Mouse (Mus musculus) embryonic facial prominence, embryonic 10.5 days (tissue): ENCODE data around the gene Cdkl5. TPM values are rescaled to one million over a fixed set of nuclear protein-coding genes. Genes with fewer than 3 reads are reported as not detected.

Source experiments
- DNase-seq: peaks from one replicate; pipeline ENCODE4 v3.0.0-alpha.2; 2017; ENCODE audit warnings: low spot score
- H3K27ac ChIP-seq: fragments of 300-500 bp; sonication (generic); replicated peaks from 2 replicates; pipeline ENCODE4 v1.5.1; 2016; ENCODE audit warnings: mild to moderate bottlenecking
- H3K27me3 ChIP-seq: fragments of 300-500 bp; sonication (generic); replicated peaks from 2 replicates; pipeline ENCODE4 v1.6.1; 2016; ENCODE audit warnings: low read depth, mild to moderate bottlenecking; ENCODE audit not compliant: poor library complexity, severe bottlenecking
- H3K36me3 ChIP-seq: fragments of 300-500 bp; sonication (generic); replicated peaks from 2 replicates; pipeline ENCODE4 v1.6.1; 2016; ENCODE audit warnings: mild to moderate bottlenecking, moderate library complexity
- H3K4me1 ChIP-seq: fragments of 300-500 bp; sonication (generic); 2 replicates; pipeline ENCODE4 v1.6.1; 2016
- H3K4me3 ChIP-seq: fragments of 300-500 bp; sonication (generic); 2 replicates; pipeline ENCODE4 v1.5.1; 2016; ENCODE audit warnings: mild to moderate bottlenecking, moderate library complexity
- H3K9me3 ChIP-seq: fragments of 300-500 bp; sonication (generic); 2 replicates; pipeline ENCODE4 v1.6.1; 2016; ENCODE audit warnings: mild to moderate bottlenecking
- WGBS: fragments of 180-500 bp; shearing (Covaris S2); methylation state at CpG from one replicate; pipeline ENCODE4 v1.1.7; 2016; 5-methylcytosine and 5-hydroxymethylcytosine counted together
- polyA plus RNA-seq: library from polyadenylated mRNA; unstranded; fragments of >200 nt; fragmentation: Nextera tagmentation; extraction: Ambion mirVana; gene quantifications from 2 replicates; pipeline ENCODE4 v1.2.1, GENCODE M21; 2016

The Cdkl5 gene
- polyA plus RNA-seq, 1 experiment from 2014 or later = 1.7 TPM

- Histone ChIP-seq H3K9me3 (no peaks in the 10 kb centered on the region), H3K27ac (no peak overlapping the region), H3K36me3 (no peaks in the 10 kb centered on the region), H3K27me3 (peaks cover 43% of the 10 kb centered on the region), H3K4me3 (no peak overlapping the region), H3K4me1 (0 out of 2 replicates have a peak, but pooled peaks cover 5% of the 10 kb centered on the region)
- 83% methylated on average over 4 of the region's 4 CpGs for WGBS
- DNase-seq = no peak
Measured at GRCm38 (mm10) chrX:160990276-160990675, 4.2 kb downstream of the Cdkl5 start.

GRCm38 (mm10) chrX:160977919-160978318, 16.6 kb downstream of the Cdkl5 start:
- H3K4me1 ChIP-seq = no peaks in the 10 kb centered on the region
- peaks cover 83% of the 10 kb centered on the region for H3K27me3 ChIP-seq
- H3K27ac ChIP-seq = no peak overlapping the region
- 92% methylated on average over 1 of the region's 1 CpGs for WGBS
- no peaks in the 10 kb centered on the region for H3K36me3 ChIP-seq
- no peak overlapping the region for H3K4me3 ChIP-seq
- no peaks in the 10 kb centered on the region for H3K9me3 ChIP-seq
- DNase-seq = no peak

GRCm38 (mm10) chrX:160971991-160972545, 22.4 kb downstream of the Cdkl5 start:
- Histone ChIP-seq H3K9me3 (no peaks in the 10 kb centered on the region), H3K4me3 (no peak overlapping the region), H3K27ac (no peak overlapping the region), H3K4me1 (no peaks in the 10 kb centered on the region), H3K27me3 (peaks cover 72% of the 10 kb centered on the region), H3K36me3 (no peaks in the 10 kb centered on the region)
- no peak for DNase-seq
- WGBS = 85% methylated on average over 6 of the region's 6 CpGs

- no peaks in the 10 kb centered on the region for H3K36me3 ChIP-seq
- H3K27ac ChIP-seq = no peak overlapping the region
- H3K27me3 ChIP-seq = peaks cover 45% of the 10 kb centered on the region
- H3K4me3 ChIP-seq = no peak overlapping the region
- no peaks in the 10 kb centered on the region for H3K4me1 ChIP-seq
- DNase-seq = no peak
- no peaks in the 10 kb centered on the region for H3K9me3 ChIP-seq
- 72% methylated on average over 5 of the region's 5 CpGs for WGBS
Measured at GRCm38 (mm10) chrX:160958593-160959131, 35.8 kb downstream of the Cdkl5 start.

- Histone ChIP-seq H3K27me3 (peaks cover 69% of the 10 kb centered on the region), H3K36me3 (no peaks in the 10 kb centered on the region), H3K27ac (no peak overlapping the region), H3K4me1 (no peaks in the 10 kb centered on the region), H3K9me3 (no peaks in the 10 kb centered on the region), H3K4me3 (no peak overlapping the region)
- no peak for DNase-seq
- 91% methylated on average over 2 of the region's 2 CpGs for WGBS
Measured at GRCm38 (mm10) chrX:160949583-160949982, 44.9 kb downstream of the Cdkl5 start.

GRCm38 (mm10) chrX:160944722-160945121, 49.8 kb downstream of the Cdkl5 start:
- no peak for DNase-seq
- H3K27me3 ChIP-seq = peaks cover 66% of the 10 kb centered on the region
- H3K36me3 ChIP-seq = no peaks in the 10 kb centered on the region
- WGBS = 86% methylated on average over 4 of the region's 4 CpGs
- no peaks in the 10 kb centered on the region for H3K9me3 ChIP-seq
- no peaks in the 10 kb centered on the region for H3K4me1 ChIP-seq
- no peak overlapping the region for H3K27ac ChIP-seq
- H3K4me3 ChIP-seq = no peak overlapping the region

- Histone ChIP-seq H3K4me1 (no peaks in the 10 kb centered on the region), H3K9me3 (0 out of 2 replicates have a peak, but pooled peaks cover 2% of the 10 kb centered on the region), H3K36me3 (no peaks in the 10 kb centered on the region), H3K4me3 (no peak overlapping the region), H3K27me3 (peaks cover 71% of the 10 kb centered on the region), H3K27ac (no peak overlapping the region)
- no peak for DNase-seq
- 41% methylated on average over 1 of the region's 1 CpGs for WGBS
Measured at GRCm38 (mm10) chrX:160935541-160935940, 59.0 kb downstream of the Cdkl5 start.

- peaks cover 30% of the 10 kb centered on the region for H3K27me3 ChIP-seq
Measured at GRCm38 (mm10) chrX:160930656-160931055, 63.8 kb downstream of the Cdkl5 start.

GRCm38 (mm10) chrX:160928870-160929269, 65.6 kb downstream of the Cdkl5 start:
- 0 out of 2 replicates have a peak, but pooled peaks cover 2% of the 10 kb centered on the region for H3K9me3 ChIP-seq
- no peaks in the 10 kb centered on the region for H3K36me3 ChIP-seq
- DNase-seq = no peak
- no peaks in the 10 kb centered on the region for H3K4me1 ChIP-seq
- peaks cover 38% of the 10 kb centered on the region for H3K27me3 ChIP-seq
- H3K27ac ChIP-seq = no peak overlapping the region
- WGBS = 82% methylated on average over 1 of the region's 1 CpGs
- H3K4me3 ChIP-seq = no peak overlapping the region

More at GRCm38 (mm10) chrX:160930656-160931055, 63.8 kb downstream of the Cdkl5 start:
- Histone ChIP-seq H3K4me3 (no peak overlapping the region), H3K36me3 (no peaks in the 10 kb centered on the region), H3K4me1 (no peaks in the 10 kb centered on the region), H3K27ac (no peak overlapping the region), H3K9me3 (0 out of 2 replicates have a peak, but pooled peaks cover 2% of the 10 kb centered on the region)
- DNase-seq = no peak

GRCm38 (mm10) chrX:160919022-160919637, 75.4 kb downstream of the Cdkl5 start:
- 87% methylated on average over 3 of the region's 3 CpGs for WGBS
- Histone ChIP-seq H3K27me3 (peaks cover 57% of the 10 kb centered on the region), H3K27ac (no peak overlapping the region), H3K36me3 (no peaks in the 10 kb centered on the region), H3K9me3 (no peaks in the 10 kb centered on the region), H3K4me1 (no peaks in the 10 kb centered on the region), H3K4me3 (no peak overlapping the region)
- DNase-seq = no peak

- DNase-seq = no peak
- WGBS = 71% methylated on average over 4 of the region's 4 CpGs
- H3K4me3 ChIP-seq = no peak within 1 kb of the TSS
- H3K27me3 ChIP-seq = peaks cover 79% of the 10 kb centered on the region
- no peak within 1 kb of the TSS for H3K27ac ChIP-seq
- H3K36me3 ChIP-seq = no peaks in the 10 kb centered on the region
- no peaks in the 10 kb centered on the region for H3K4me1 ChIP-seq
- no peaks in the 10 kb centered on the region for H3K9me3 ChIP-seq
Measured at GRCm38 (mm10) chrX:160906952-160907351, 87.6 kb downstream of the Cdkl5 start, which contains the start of gene Gja6. TSS of gene Gja6 (minus strand) at chrX:160907052.

GRCm38 (mm10) chrX:160906477-160906876, 88.0 kb downstream of the Cdkl5 start:
- DNase-seq = no peak
- Histone ChIP-seq H3K36me3 (no peaks in the 10 kb centered on the region), H3K27ac (no peak overlapping the region), H3K4me3 (no peak overlapping the region), H3K4me1 (no peaks in the 10 kb centered on the region), H3K9me3 (no peaks in the 10 kb centered on the region), H3K27me3 (peaks cover 79% of the 10 kb centered on the region)
- WGBS = 87% methylated on average over 4 of the region's 4 CpGs

- 80% methylated on average over 4 of the region's 4 CpGs for WGBS
- H3K27ac ChIP-seq = no peak overlapping the region
- no peak for DNase-seq
- no peak overlapping the region for H3K4me3 ChIP-seq
- no peaks in the 10 kb centered on the region for H3K36me3 ChIP-seq
- peaks cover 81% of the 10 kb centered on the region for H3K27me3 ChIP-seq
- H3K9me3 ChIP-seq = no peaks in the 10 kb centered on the region
- H3K4me1 ChIP-seq = no peaks in the 10 kb centered on the region
Measured at GRCm38 (mm10) chrX:160905913-160906312, 88.6 kb downstream of the Cdkl5 start.
